Mouse (Mus musculus) heart, embryonic 13.5 days (tissue): ENCODE results near the gene Tmem50a. TPM values are rescaled to one million over a fixed set of nuclear protein-coding genes. Genes with fewer than 3 reads are reported as not detected.

ENCODE experiments used
- ATAC-seq: fragments of 200-750 bp; cut with Nextera tagmentation; 2 replicates; pipeline ENCODE4 v1.8.0; 2017; ENCODE audit warnings: moderate TSS enrichment; ENCODE audit not compliant: insufficient number of reproducible peaks, low FRiP score, low TSS enrichment; ENCODE audit errors: extremely low read depth
- H3K27ac ChIP-seq: fragments of 300-500 bp; sonication (generic); replicated peaks from 2 replicates; pipeline ENCODE4 v1.5.1; 2015; ENCODE audit warnings: moderate library complexity, mild to moderate bottlenecking, inconsistent platforms
- H3K27me3 ChIP-seq: fragments of 300-500 bp; sonication (generic); replicated peaks from 2 replicates; pipeline ENCODE4 v1.6.1; 2015; ENCODE audit warnings: mild to moderate bottlenecking, inconsistent platforms
- H3K36me3 ChIP-seq: fragments of 300-500 bp; sonication (generic); 2 replicates; pipeline ENCODE4 v1.6.1; 2015; ENCODE audit warnings: mild to moderate bottlenecking, inconsistent platforms
- H3K4me1 ChIP-seq: fragments of 300-500 bp; sonication (generic); 2 replicates; pipeline ENCODE4 v1.6.1; 2015; ENCODE audit warnings: inconsistent platforms
- H3K4me2 ChIP-seq: fragments of 300-500 bp; sonication (generic); 2 replicates; pipeline ENCODE4 v1.6.1; 2015; ENCODE audit warnings: inconsistent platforms, mild to moderate bottlenecking, moderate library complexity
- H3K4me3 ChIP-seq: fragments of 300-500 bp; sonication (generic); 2 replicates; pipeline ENCODE4 v1.5.1; 2015; ENCODE audit warnings: moderate library complexity, mild to moderate bottlenecking, inconsistent platforms
- H3K9ac ChIP-seq: fragments of 300-500 bp; sonication (generic); 2 replicates; pipeline ENCODE4 v1.6.1; 2015; ENCODE audit warnings: inconsistent platforms, mild to moderate bottlenecking, moderate library complexity
- H3K9me3 ChIP-seq: fragments of 300-500 bp; sonication (generic); 2 replicates; pipeline ENCODE4 v1.6.1; 2016; ENCODE audit warnings: inconsistent platforms
- WGBS: fragments of 180-500 bp; shearing (Covaris S2); methylation state at CpG from one replicate; pipeline ENCODE4 v1.1.7; 2015; ENCODE audit warnings: mixed read lengths; 5-methylcytosine and 5-hydroxymethylcytosine counted together
- polyA plus RNA-seq: library from polyadenylated mRNA; unstranded; fragments of >200 nt; fragmentation: Nextera tagmentation; extraction: Ambion mirVana; gene quantifications from 2 replicates; pipeline ENCODE4 v1.2.1, GENCODE M21; 2015

Gene Tmem50a
- polyA plus RNA-seq, 1 experiment from 2014 or later, result 132 TPM

DNA sequence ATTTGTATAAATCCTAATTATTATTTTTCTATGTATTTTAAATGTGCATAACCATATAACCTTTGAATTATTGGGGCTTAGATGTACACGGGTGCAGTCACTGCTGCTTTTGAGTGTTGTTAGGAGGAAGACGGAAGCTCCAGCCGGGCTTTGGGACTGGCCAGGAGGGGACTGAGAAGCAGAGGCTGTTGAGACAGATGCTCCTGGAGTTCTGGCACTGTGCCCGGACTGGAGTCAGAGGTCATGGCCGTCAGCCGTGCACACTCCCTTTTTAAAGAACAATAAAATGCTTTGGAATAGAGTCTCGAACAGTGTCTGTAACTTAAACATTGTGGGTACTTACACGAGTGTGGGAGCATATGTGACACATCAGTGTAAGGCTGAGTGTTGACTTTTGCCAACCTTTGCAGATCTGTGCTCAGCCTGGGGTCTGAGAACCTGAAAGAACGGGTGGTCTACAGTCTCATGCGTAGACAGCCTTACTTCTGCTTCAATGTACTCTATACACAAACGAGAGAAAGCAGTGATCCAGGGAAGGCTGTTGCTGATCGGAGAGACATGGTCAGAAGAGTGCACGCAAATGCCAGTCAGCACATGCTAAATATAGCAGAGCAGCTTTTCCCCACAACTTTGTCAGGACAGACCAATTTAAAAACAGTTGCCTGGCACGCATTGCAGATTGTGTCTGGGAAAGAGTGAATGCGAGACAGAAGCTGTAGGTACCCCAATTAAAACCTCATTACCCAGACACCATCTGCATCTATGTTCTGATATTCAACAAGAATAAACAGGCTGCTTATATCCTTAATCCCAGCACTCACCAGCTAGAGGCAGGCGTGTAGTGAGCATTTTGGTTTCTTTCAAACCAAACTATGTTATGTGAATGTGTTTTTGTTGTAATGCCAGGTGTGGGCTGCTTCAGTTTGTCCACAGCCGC lies 22.7 kb upstream of the Tmem50a start:
- Histone ChIP-seq H3K36me3 (peaks cover 51% of the 10 kb centered on the region), H3K9me3 (no peaks in the 10 kb centered on the region), H3K9ac (peak overlapping the region; percentile 66; the same call in 1 of the 2 replicates), H3K27ac (peak overlapping the region; percentile 94), H3K4me1 (peaks cover 24% of the 10 kb centered on the region), H3K4me2 (peak overlapping the region; percentile 54), H3K4me3 (peak overlapping the region; percentile 18; the same call in 1 of the 2 replicates), H3K27me3 (peaks cover 20% of the 10 kb centered on the region)
- 31% methylated on average over 17 of the region's 17 CpGs for WGBS
- ATAC-seq, result no peak

DNA sequence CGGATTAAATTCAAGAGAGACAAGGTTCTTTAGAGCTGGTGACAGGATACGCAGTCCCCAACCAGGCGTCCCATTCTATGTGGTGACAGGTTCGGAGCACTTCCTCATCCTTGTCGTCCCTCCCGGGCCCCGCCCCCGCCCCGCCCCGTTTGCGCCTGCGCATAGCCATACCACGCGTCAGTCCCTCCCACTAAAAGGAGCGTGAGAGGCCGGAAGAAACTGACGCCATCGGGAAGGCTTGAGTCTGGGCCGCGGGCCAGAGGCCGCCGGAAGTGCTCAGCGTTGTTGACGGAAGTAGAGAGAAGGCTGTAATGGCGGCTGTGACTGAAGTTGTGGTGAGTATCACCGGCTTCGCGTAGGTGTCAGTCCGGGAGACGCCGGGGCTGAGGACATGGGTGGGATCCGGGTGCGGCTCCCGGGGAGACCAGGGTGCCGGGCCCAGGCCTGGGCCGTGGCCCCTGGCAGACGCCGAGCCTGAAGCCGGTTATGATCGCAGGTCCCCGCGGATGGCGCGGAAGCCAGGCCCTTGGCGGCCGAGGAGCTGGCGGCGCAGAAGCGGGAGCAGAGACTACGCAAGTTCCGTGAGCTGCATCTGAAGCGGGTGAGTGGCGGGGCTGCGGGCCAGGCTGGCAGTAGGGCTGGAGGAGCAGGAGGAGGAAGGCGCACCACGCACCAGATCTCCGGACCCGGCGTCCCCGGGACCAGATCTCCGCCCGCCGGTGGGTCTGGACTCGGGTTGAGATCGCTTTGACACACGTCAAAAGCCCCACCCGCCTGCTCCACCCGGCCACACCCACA lies 16.1 kb upstream of the Tmem50a start, which contains the start of gene Syf2:
Gene Syf2, plus strand, starts transcription at position 215 of the 798 bp plus-strand sequence.
- peak within 1 kb of the TSS; percentile 90 for H3K4me3 ChIP-seq
- WGBS, result under 1% methylated on average over 68 of the region's 68 CpGs
- peaks cover 32% of the 10 kb centered on the region for H3K4me1 ChIP-seq
- peaks cover 67% of the 10 kb centered on the region for H3K36me3 ChIP-seq
- H3K9ac ChIP-seq, result peak within 1 kb of the TSS; percentile 89
- H3K27me3 ChIP-seq, result no peaks in the 10 kb centered on the region
- no peaks in the 10 kb centered on the region for H3K9me3 ChIP-seq
- peak within 1 kb of the TSS; percentile 87 for H3K4me2 ChIP-seq
- peak; percentile 92 for ATAC-seq
- H3K27ac ChIP-seq, result peak within 1 kb of the TSS; percentile 85

DNA sequence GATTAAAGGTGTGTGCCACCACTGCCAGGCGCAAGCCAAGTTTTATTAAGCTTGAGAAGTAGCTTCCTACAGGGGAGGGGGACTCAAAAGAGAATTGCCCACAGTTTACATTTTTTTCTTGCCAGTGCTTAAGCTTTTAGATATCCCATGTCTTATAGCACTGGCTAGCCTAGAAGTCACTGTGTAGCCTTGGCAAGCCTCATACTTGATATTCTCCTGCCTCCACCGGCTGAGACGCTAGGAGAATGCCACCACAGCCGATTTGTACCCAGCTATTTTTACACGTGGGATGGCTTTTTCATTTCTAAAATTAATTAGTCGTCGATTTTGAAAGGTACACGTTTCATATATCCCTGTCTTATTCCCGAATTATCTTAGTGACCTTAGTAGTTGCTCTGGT lies 15.4 kb upstream of the Tmem50a start:
- peak overlapping the region; percentile 70 for H3K9ac ChIP-seq

DNA sequence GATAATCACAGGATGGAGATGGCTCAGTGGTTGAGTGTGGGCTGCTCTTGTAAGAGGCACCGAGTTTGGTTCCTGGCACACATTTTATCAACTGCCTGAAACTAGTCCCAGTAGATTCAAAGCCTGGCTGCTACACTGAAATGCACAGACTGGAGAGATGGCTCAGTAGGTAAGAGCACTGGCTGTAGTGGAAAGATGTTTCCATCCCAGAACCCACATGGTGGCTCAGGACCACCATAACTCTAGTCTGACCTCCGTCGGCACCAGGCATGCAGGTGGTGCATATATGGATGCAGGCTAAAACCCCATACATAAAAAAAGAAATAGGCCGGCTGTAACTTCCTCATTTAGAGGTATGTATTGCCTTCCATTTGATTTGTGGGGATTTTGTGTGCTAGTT lies 14.7 kb upstream of the Tmem50a start:
- ATAC-seq, result no peak
- peak overlapping the region; percentile 87 for H3K4me2 ChIP-seq
- no peaks in the 10 kb centered on the region for H3K9me3 ChIP-seq
- peaks cover 43% of the 10 kb centered on the region for H3K4me1 ChIP-seq
- 69% methylated on average over 4 of the region's 4 CpGs for WGBS
- H3K4me3 ChIP-seq, result peak overlapping the region; percentile 90
- H3K27me3 ChIP-seq, result no peaks in the 10 kb centered on the region
- H3K36me3 ChIP-seq, result peaks cover 66% of the 10 kb centered on the region
- peak overlapping the region; percentile 80; the same call in 1 of the 2 replicates for H3K27ac ChIP-seq
- H3K9ac ChIP-seq, result no peak overlapping the region

More for the DNA sequence above, 15.4 kb upstream of the Tmem50a start:
- Histone ChIP-seq H3K4me1 (peaks cover 39% of the 10 kb centered on the region), H3K9me3 (no peaks in the 10 kb centered on the region), H3K36me3 (peaks cover 67% of the 10 kb centered on the region), H3K27me3 (no peaks in the 10 kb centered on the region), H3K27ac (peak overlapping the region; percentile 80), H3K4me2 (peak overlapping the region; percentile 87), H3K4me3 (peak overlapping the region; percentile 90)
- ATAC-seq, result no peak
- 19% methylated on average over 9 of the region's 9 CpGs for WGBS

DNA sequence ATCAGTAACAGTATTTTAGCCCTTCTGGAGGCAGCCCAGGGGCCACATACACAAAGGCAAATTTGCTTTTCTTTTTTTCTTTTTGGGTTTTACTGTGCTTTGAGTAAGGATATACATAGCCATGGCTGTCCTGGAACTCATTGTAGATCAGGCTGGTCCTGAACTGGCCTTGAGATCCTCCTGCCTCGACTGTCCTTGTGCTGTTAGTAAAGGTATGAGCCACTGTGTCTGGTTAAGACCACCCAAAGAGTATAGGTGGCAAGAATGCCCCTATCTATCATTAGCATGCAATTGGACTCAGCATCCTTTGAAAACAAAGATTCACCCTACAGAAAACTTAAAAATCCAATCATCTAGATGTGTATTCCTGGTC lies 13.6 kb upstream of the Tmem50a start:
- 70% methylated on average over 1 of the region's 1 CpGs for WGBS
- H3K4me2 ChIP-seq, result peak overlapping the region; percentile 30; the same call in 1 of the 2 replicates
- H3K27me3 ChIP-seq, result no peaks in the 10 kb centered on the region
- peaks cover 60% of the 10 kb centered on the region for H3K36me3 ChIP-seq
- ATAC-seq, result no peak
- H3K4me3 ChIP-seq, result peak overlapping the region; percentile 24
- H3K9me3 ChIP-seq, result no peaks in the 10 kb centered on the region
- H3K4me1 ChIP-seq, result peaks cover 43% of the 10 kb centered on the region
- H3K9ac ChIP-seq, result no peak overlapping the region
- H3K27ac ChIP-seq, result 0 out of 2 replicates have a peak overlapping the region, but pooled peaks have one; percentile 5

DNA sequence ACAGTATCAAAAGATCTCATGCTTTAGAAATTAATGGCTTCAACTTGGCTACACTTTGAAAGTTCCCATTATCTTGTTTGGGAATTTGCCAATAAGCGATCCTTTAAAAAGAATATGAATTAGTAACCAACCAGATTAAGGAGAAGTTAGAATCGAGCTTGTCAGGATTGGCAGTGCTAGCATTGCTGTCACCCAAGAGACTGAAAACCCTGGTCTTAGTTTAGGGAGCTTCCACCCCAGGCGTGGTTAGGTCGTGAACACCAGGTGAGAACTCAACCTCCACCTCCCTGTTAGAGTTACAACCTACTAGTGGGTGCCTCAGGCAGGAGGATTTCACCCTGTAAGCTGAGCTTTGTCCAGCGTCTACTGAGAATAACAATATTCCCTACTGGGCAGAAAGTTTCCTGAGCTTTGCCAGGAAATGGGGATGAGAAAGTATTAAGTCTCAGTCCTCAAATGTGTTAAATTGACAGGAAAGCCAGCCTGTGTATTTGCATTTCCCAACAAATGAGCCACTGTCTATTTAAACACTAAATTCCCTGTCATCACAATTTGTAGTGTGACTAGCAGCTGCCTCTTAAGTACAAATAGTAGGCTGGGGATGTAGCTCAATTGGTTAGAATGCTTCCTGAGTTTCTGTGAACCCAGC lies 13.1 kb upstream of the Tmem50a start:
- Histone ChIP-seq H3K36me3 (peaks cover 55% of the 10 kb centered on the region), H3K4me1 (peaks cover 43% of the 10 kb centered on the region), H3K9ac (no peak overlapping the region), H3K27me3 (no peaks in the 10 kb centered on the region), H3K4me2 (peak overlapping the region; percentile 30), H3K4me3 (peak overlapping the region; percentile 24), H3K9me3 (no peaks in the 10 kb centered on the region), H3K27ac (0 out of 2 replicates have a peak overlapping the region, but pooled peaks have one; percentile 5)
- no peak for ATAC-seq
- 68% methylated on average over 5 of the region's 5 CpGs for WGBS

DNA sequence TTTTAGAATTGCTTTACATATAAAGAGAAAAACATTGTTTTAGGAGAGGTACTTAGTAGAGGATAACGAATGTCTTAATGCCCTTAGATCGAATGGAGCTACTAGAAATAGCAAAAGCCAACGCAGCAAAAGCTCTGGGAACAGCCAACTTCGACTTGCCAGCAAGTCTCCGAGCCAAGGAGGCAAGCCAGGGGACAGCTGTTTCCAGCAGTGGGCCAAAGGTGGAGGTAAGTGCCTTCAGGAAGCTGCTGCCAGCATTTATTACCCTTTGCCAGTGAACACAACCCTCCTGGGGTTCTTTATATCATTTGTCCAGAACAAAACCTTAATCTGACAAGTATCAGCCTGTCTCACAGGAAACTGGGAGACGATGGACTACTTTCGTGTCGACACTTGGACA lies 10.4 kb upstream of the Tmem50a start:
- peak overlapping the region; percentile 99 for H3K9ac ChIP-seq
- no peaks in the 10 kb centered on the region for H3K27me3 ChIP-seq
- no peaks in the 10 kb centered on the region for H3K9me3 ChIP-seq
- ATAC-seq, result no peak
- 58% methylated on average over 8 of the region's 8 CpGs for WGBS
- H3K36me3 ChIP-seq, result peaks cover 45% of the 10 kb centered on the region
- peak overlapping the region; percentile 100 for H3K4me3 ChIP-seq
- H3K27ac ChIP-seq, result 0 out of 2 replicates have a peak overlapping the region, but pooled peaks have one; percentile 29
- peaks cover 37% of the 10 kb centered on the region for H3K4me1 ChIP-seq
- peak overlapping the region; percentile 90 for H3K4me2 ChIP-seq

DNA sequence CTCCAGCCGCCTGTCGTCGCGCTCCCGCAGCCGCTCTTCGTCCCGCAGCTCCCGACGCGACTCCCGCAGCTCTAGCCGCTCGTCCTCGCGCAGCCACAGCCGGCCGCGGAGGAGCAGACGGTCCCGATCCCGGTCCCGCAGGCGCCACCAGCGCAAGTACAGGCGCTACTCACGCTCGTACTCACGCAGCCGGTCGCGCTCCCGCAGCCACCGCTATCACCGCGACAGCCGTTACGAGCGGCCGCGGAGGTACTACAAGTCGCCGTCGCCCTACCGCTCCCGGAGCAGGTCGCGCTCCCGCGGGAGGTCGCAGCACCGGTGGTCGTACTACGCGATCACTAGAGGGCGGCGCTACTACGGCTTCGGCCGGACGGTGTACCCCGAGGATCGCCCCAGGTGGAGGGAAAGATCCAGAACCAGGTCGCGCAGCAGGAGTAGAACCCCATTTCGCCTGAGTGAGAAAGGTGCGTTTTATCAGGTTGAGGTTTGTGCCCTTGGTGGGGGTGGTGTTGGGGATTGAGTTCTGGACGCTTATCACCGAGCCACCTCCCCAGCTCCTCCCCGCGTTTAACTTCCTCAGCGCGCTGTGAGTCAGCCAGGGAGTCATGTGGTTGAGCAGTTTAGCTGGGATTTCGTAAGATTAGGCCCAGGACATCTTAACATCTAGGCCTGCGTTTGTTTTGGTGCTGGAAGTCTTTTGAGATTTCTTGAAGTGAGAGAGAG lies 9.4 kb upstream of the Tmem50a start:
- H3K27me3 ChIP-seq, result no peaks in the 10 kb centered on the region
- H3K9ac ChIP-seq, result peak overlapping the region; percentile 99
- H3K4me2 ChIP-seq, result peak overlapping the region; percentile 90
- H3K4me3 ChIP-seq, result peak overlapping the region; percentile 100
- H3K36me3 ChIP-seq, result peaks cover 45% of the 10 kb centered on the region
- under 1% methylated on average over 75 of the region's 75 CpGs for WGBS
- no peaks in the 10 kb centered on the region for H3K9me3 ChIP-seq
- peak overlapping the region; percentile 97 for H3K27ac ChIP-seq
- H3K4me1 ChIP-seq, result peaks cover 29% of the 10 kb centered on the region
- peak; percentile 39 for ATAC-seq

DNA sequence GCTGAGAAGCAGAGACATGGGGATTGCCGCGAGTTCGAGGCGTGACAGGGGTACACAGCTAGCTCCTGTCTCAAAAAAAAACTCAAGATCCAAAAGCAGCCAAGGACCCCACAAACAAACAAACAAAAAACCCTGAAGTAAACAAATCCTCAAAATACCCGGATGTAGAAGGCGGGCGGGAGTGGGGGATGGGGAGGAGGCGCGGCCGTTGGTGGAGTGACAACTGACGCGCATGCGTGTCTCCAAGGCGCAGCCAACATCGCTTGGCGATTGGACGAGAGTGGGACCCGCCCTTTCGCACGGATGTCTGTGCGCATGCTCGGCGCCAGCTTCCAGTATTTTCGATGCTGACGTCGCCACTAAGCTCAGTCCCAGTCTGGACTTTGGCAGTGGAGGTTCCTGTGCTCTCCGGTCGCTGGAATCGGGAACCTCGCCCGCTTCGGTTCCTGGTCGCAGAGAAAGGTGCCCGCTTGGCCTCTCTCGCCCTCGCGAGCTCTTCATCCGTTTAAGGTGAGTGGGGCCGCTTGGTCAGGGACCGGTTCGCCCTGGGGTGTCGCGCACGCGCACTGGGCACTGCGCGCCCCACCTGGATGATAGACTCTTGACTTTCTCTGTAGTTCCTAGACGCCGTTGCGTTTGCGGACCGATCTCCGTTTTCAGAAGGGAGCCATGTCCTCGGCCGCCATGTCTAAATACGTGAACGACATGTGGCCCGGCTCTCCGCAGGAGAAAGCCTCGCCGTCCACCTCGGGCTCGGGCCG lies 8.6 kb upstream of the Tmem50a start, which contains the start of gene Rsrp1:
Gene Rsrp1, plus strand, starts transcription at position 335 of the 761 bp plus-strand sequence.
- no peaks in the 10 kb centered on the region for H3K9me3 ChIP-seq
- no peaks in the 10 kb centered on the region for H3K27me3 ChIP-seq
- H3K36me3 ChIP-seq, result peaks cover 43% of the 10 kb centered on the region
- ATAC-seq, result peak; percentile 89
- peak within 1 kb of the TSS; percentile 90 for H3K4me2 ChIP-seq
- WGBS, result under 1% methylated on average over 64 of the region's 64 CpGs
- H3K9ac ChIP-seq, result peak within 1 kb of the TSS; percentile 99
- peak within 1 kb of the TSS; percentile 97 for H3K27ac ChIP-seq
- peak within 1 kb of the TSS; percentile 100 for H3K4me3 ChIP-seq
- peaks cover 33% of the 10 kb centered on the region for H3K4me1 ChIP-seq

DNA sequence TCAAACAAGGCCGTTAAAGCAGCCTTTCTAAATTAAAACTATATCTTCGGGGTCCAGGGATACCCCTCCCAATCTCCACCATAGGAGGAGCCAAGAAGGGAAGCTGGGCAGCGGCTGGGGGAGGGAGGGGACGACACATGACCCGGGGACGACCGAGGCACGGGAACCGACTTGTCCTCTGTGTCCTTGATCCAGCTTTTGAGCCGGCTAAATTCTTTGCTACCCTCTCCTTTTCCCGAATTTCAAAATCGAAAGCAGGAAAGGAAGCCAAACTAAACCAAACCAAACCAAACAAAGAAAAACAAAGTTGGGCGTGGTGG lies 8.1 kb upstream of the Tmem50a start:
- Histone ChIP-seq H3K4me2 (peak overlapping the region; percentile 90), H3K36me3 (peaks cover 37% of the 10 kb centered on the region), H3K9ac (peak overlapping the region; percentile 84), H3K27me3 (no peaks in the 10 kb centered on the region), H3K4me1 (peaks cover 38% of the 10 kb centered on the region), H3K4me3 (peak overlapping the region; percentile 100), H3K27ac (peak overlapping the region; percentile 97), H3K9me3 (no peaks in the 10 kb centered on the region)
- ATAC-seq, result no peak; the same call in 1 of the 2 replicates
- WGBS, result 2% methylated on average over 13 of the region's 13 CpGs
